Mouse (Mus musculus) embryonic facial prominence, embryonic 14.5 days (tissue): ENCODE measurements around the gene Macrod1. TPM values are rescaled to one million over a fixed set of nuclear protein-coding genes. Genes with fewer than 3 reads are reported as not detected.

Experiments
- ATAC-seq: fragments of 200-750 bp; cut with Nextera tagmentation; 2 replicates; pipeline ENCODE4 v1.8.0; 2017; ENCODE audit warnings: low read depth, moderate number of reproducible peaks, moderate TSS enrichment
- DNase-seq: peaks from one replicate; pipeline ENCODE4 v3.0.0-alpha.2; 2015; ENCODE audit warnings: low spot score
- H3K27ac ChIP-seq: fragments of 300-500 bp; sonication (generic); replicated peaks from 2 replicates; pipeline ENCODE4 v1.5.1; 2014; ENCODE audit warnings: low read depth, mild to moderate bottlenecking, low read length, moderate library complexity
- H3K27me3 ChIP-seq: fragments of 300-500 bp; sonication (generic); replicated peaks from 2 replicates; pipeline ENCODE4 v1.6.1; 2014; ENCODE audit warnings: low read length; ENCODE audit not compliant: control insufficient read depth, insufficient read depth
- H3K36me3 ChIP-seq: fragments of 300-500 bp; sonication (generic); 2 replicates; pipeline ENCODE4 v1.6.1; 2014; ENCODE audit warnings: low read length, mixed read lengths; ENCODE audit not compliant: control insufficient read depth, insufficient read depth
- H3K4me1 ChIP-seq: fragments of 300-500 bp; sonication (generic); 2 replicates; pipeline ENCODE4 v1.6.1; 2014; ENCODE audit warnings: antibody characterized with exemption, low read length; ENCODE audit not compliant: control insufficient read depth, insufficient read depth
- H3K4me2 ChIP-seq: fragments of 300-500 bp; sonication (generic); 2 replicates; pipeline ENCODE4 v1.6.1; 2014; ENCODE audit warnings: low read depth, mild to moderate bottlenecking, low read length, moderate library complexity, mixed read lengths
- H3K4me3 ChIP-seq: fragments of 300-500 bp; sonication (generic); 2 replicates; pipeline ENCODE4 v1.5.1; 2014; ENCODE audit warnings: low read depth, mild to moderate bottlenecking, low read length
- H3K9ac ChIP-seq: fragments of 300-500 bp; sonication (generic); 2 replicates; pipeline ENCODE4 v1.6.1; 2014; ENCODE audit warnings: low read depth, mild to moderate bottlenecking, low read length, moderate library complexity, mixed read lengths
- H3K9me3 ChIP-seq: fragments of 300-500 bp; sonication (generic); 2 replicates; pipeline ENCODE4 v1.6.1; 2016; ENCODE audit warnings: low read length; ENCODE audit not compliant: control insufficient read depth
- whole genome bisulfite sequencing: fragments of 180-500 bp; shearing (Covaris S2); extraction: QIAGEN DNeasy Blood & Tissue Kit; methylation state at CpG from one replicate; pipeline ENCODE4 v1.1.7; 2014; 5-methylcytosine and 5-hydroxymethylcytosine counted together
- polyA plus RNA-seq: library from polyadenylated mRNA; unstranded; fragments of >200 nt; fragmentation: Nextera tagmentation; extraction: Ambion mirVana; gene quantifications from 2 replicates; pipeline ENCODE4 v1.2.1, GENCODE M21; 2014

Gene Macrod1
- polyA plus RNA-seq, 1 experiment from 2014 or later: 30.3 TPM

GRCm38 (mm10) chr19:7019191-7019590 is 37.4 kb upstream of the Macrod1 start, which contains the start of gene Fermt3:
TSS of gene Fermt3 (minus strand) at chr19:7019469.
- H3K27ac ChIP-seq: no peak within 1 kb of the TSS; the same call in 1 of the 2 replicates
- WGBS: 86% methylated on average over 5 of the region's 5 CpGs
- no peaks in the 10 kb centered on the region for H3K9me3 ChIP-seq
- ATAC-seq (0 out of 2 replicates have a peak, but pooled peaks have one; percentile 28), DNase-seq (peak; percentile 17)
- no peak within 1 kb of the TSS for H3K4me2 ChIP-seq
- no peaks in the 10 kb centered on the region for H3K4me1 ChIP-seq
- no peak within 1 kb of the TSS for H3K9ac ChIP-seq
- no peaks in the 10 kb centered on the region for H3K27me3 ChIP-seq
- H3K4me3 ChIP-seq: no peak within 1 kb of the TSS
- H3K36me3 ChIP-seq: peaks cover 57% of the 10 kb centered on the region

GRCm38 (mm10) chr19:7020224-7020641 is 36.4 kb upstream of the Macrod1 start:
- ATAC-seq (peak; percentile 73), DNase-seq (peak; percentile 61)
- Histone ChIP-seq H3K4me2 (no peak overlapping the region), H3K9me3 (no peaks in the 10 kb centered on the region), H3K4me3 (no peak overlapping the region), H3K9ac (no peak overlapping the region), H3K36me3 (peaks cover 62% of the 10 kb centered on the region), H3K27me3 (no peaks in the 10 kb centered on the region), H3K27ac (no peak overlapping the region), H3K4me1 (no peaks in the 10 kb centered on the region)
- 44% methylated on average over 3 of the region's 3 CpGs for WGBS

- Histone ChIP-seq H3K9me3 (no peaks in the 10 kb centered on the region), H3K9ac (no peak overlapping the region), H3K4me1 (no peaks in the 10 kb centered on the region), H3K27ac (no peak overlapping the region), H3K27me3 (no peaks in the 10 kb centered on the region), H3K4me2 (no peak overlapping the region), H3K36me3 (peaks cover 99% of the 10 kb centered on the region), H3K4me3 (no peak overlapping the region)
- ATAC-seq (no peak), DNase-seq (no peak)
- 95% methylated on average over 5 of the region's 5 CpGs for WGBS
Observed at GRCm38 (mm10) chr19:7029531-7029930, 27.1 kb upstream of the Macrod1 start.

- H3K27ac ChIP-seq: no peak overlapping the region
- no peaks in the 10 kb centered on the region for H3K27me3 ChIP-seq
- no peak overlapping the region for H3K4me3 ChIP-seq
- DNase-seq (no peak), ATAC-seq (no peak)
- H3K4me2 ChIP-seq: no peak overlapping the region
- H3K4me1 ChIP-seq: peaks cover 9% of the 10 kb centered on the region
- 94% methylated on average over 5 of the region's 5 CpGs for WGBS
- H3K9ac ChIP-seq: no peak overlapping the region
- no peaks in the 10 kb centered on the region for H3K9me3 ChIP-seq
- H3K36me3 ChIP-seq: peaks cover 68% of the 10 kb centered on the region
Observed at GRCm38 (mm10) chr19:7034006-7034405, 22.6 kb upstream of the Macrod1 start.

GRCm38 (mm10) chr19:7039088-7039720 is 17.4 kb upstream of the Macrod1 start:
- ATAC-seq (peak; percentile 5), DNase-seq (peak; percentile 67)
- 3% methylated on average over 19 of the region's 35 CpGs for WGBS
- peak overlapping the region; percentile 90 for H3K9ac ChIP-seq
- H3K4me3 ChIP-seq: peak overlapping the region; percentile 93
- peak overlapping the region; percentile 85 for H3K27ac ChIP-seq
- H3K27me3 ChIP-seq: no peaks in the 10 kb centered on the region
- no peaks in the 10 kb centered on the region for H3K9me3 ChIP-seq
- H3K36me3 ChIP-seq: peaks cover 18% of the 10 kb centered on the region
- H3K4me2 ChIP-seq: peak overlapping the region; percentile 85
- H3K4me1 ChIP-seq: peaks cover 13% of the 10 kb centered on the region

- H3K27me3 ChIP-seq: no peaks in the 10 kb centered on the region
- H3K4me1 ChIP-seq: peaks cover 13% of the 10 kb centered on the region
- peak; percentile 99 for ATAC-seq
- WGBS: under 1% methylated on average over 45 of the region's 49 CpGs
- DNase-seq: peak; percentile 100
- H3K9ac ChIP-seq: peak within 1 kb of the TSS; percentile 90
- H3K4me2 ChIP-seq: peak within 1 kb of the TSS; percentile 91
- peak within 1 kb of the TSS; percentile 93 for H3K4me3 ChIP-seq
- H3K27ac ChIP-seq: peak within 1 kb of the TSS; percentile 92
- H3K36me3 ChIP-seq: peaks cover 9% of the 10 kb centered on the region
- H3K9me3 ChIP-seq: no peaks in the 10 kb centered on the region
Observed at GRCm38 (mm10) chr19:7039841-7040636, 16.6 kb upstream of the Macrod1 start, which contains the start of gene Stip1. TSS of gene Stip1 (minus strand) at chr19:7039967.

GRCm38 (mm10) chr19:7040637-7041130 is 15.9 kb upstream of the Macrod1 start:
- Histone ChIP-seq H3K9me3 (no peaks in the 10 kb centered on the region), H3K9ac (peak overlapping the region; percentile 77), H3K4me2 (peak overlapping the region; percentile 91), H3K4me3 (peak overlapping the region; percentile 48), H3K36me3 (peaks cover 3% of the 10 kb centered on the region; the same call in 1 of the 2 replicates), H3K4me1 (peaks cover 13% of the 10 kb centered on the region), H3K27ac (peak overlapping the region; percentile 92), H3K27me3 (no peaks in the 10 kb centered on the region)
- ATAC-seq: no peak
- 27% methylated on average over 13 of the region's 13 CpGs for WGBS
- DNase-seq: no peak

- H3K36me3 ChIP-seq: no peaks in the 10 kb centered on the region
- no peak overlapping the region for H3K9ac ChIP-seq
- 83% methylated on average over 2 of the region's 2 CpGs for WGBS
- peak overlapping the region; percentile 92; the same call in 1 of the 2 replicates for H3K27ac ChIP-seq
- no peak for DNase-seq
- H3K4me3 ChIP-seq: no peak overlapping the region
- peak overlapping the region; percentile 91; the same call in 1 of the 2 replicates for H3K4me2 ChIP-seq
- no peaks in the 10 kb centered on the region for H3K27me3 ChIP-seq
- H3K9me3 ChIP-seq: no peaks in the 10 kb centered on the region
- ATAC-seq: no peak
- H3K4me1 ChIP-seq: peaks cover 13% of the 10 kb centered on the region
Observed at GRCm38 (mm10) chr19:7041171-7041570, 15.4 kb upstream of the Macrod1 start.
